Mouse (Mus musculus) E14TG2a.4 (cell line): ENCODE measurements at regions not wholly inside any gene's neighbourhood (a gene's known extent, or its start where the extent isn't known, plus 50 kb on each side); places are given as distances from the start of the nearest gene placed in this dataset.

Experiments used
- CTCF ChIP-seq: conservative IDR thresholded peaks from 2 replicates; pipeline ENCODE4 v1.5.1; 2014; ENCODE audit warnings: low read length
- NANOG ChIP-seq: IDR thresholded peaks from 2 replicates; pipeline ENCODE4 v1.6.1; 2014; ENCODE audit warnings: borderline replicate concordance, low read length, mixed read lengths
- POU5F1 ChIP-seq: IDR thresholded peaks from 2 replicates; pipeline ENCODE4 v1.6.1; 2014; ENCODE audit warnings: low read length, borderline replicate concordance

DNA sequence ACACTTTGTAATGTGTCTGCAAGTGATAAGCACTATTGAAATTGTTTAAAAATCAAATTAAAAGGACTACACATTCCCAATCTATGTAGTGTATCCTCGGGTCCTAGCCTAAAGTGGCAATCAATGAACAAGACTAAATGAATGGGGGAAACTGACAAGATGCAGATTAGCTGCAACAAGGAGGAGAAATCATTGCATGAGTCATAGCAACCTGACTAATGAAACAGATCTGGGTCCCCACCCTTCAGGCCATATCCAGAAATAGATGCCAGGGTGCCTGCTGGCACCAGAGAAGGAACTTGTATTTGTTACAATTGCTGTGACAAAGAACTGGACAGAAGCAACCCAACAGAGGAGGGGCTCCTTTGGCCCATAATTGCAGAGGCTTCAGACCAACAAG is 148.4 kb downstream of the Klf6 start:
- TF ChIP-seq CTCF (no peak), NANOG (no peak), POU5F1 (no peak)
